23 mouse cellular contexts compared by ENCODE assay signal in the genomic region with DNA sequence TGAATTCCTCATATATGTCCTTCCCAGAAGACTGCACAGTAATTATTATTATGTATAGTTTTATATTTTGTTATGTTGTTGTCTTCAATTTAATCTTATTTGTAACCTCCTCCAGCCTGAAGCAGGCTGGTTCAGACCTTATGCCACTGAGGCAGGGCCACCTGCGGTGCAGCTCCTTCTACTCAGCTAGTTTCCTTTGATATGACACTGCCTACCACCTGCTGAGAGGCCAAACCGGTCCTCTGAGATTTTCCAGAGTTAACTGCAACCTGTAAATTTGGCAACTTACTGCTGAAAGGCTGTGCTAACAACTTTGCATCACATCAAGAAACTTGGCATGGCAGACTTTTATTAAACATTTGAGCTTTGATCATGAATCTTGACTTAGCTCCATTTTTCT.
"Had no signal": no experiment of that assay in that cellular context is flagged by ENCODE, and none has a peak within 500 bp of the region (broad histone marks: within the 10 kb centered on the region; RNA-seq: fewer than 3 reads in every experiment).

No protein-coding gene starts in this region.

- H3K4me3 ChIP-seq: layer of hippocampus, adult 2 months; limb, embryonic 10.5 days; limb, embryonic 13.5 days; liver, embryonic 12.5 days; liver, embryonic 15.5 days; lung, embryonic 15.5 days; midbrain, embryonic 12.5 days; midbrain, embryonic 15.5 days; neural tube, embryonic 12.5 days; neural tube, embryonic 15.5 days; stomach, embryonic 15.5 days had no signal

- H3K36me3 ChIP-seq: limb, embryonic 10.5 days; limb, embryonic 13.5 days; liver, embryonic 12.5 days; liver, embryonic 15.5 days; lung, embryonic 15.5 days; midbrain, embryonic 12.5 days; midbrain, embryonic 15.5 days; neural tube, embryonic 12.5 days; neural tube, embryonic 15.5 days; stomach, embryonic 15.5 days had no signal

- H3K27me3 ChIP-seq: limb, embryonic 13.5 days; liver, embryonic 12.5 days; liver, embryonic 15.5 days; lung, embryonic 15.5 days; midbrain, embryonic 12.5 days; midbrain, embryonic 15.5 days; neural tube, embryonic 12.5 days; neural tube, embryonic 15.5 days; stomach, embryonic 15.5 days had no signal

- H3K27ac ChIP-seq: kidney, postnatal 0 days; layer of hippocampus, adult 2 months; limb, embryonic 10.5 days; limb, embryonic 13.5 days; liver, embryonic 12.5 days; liver, embryonic 15.5 days; lung, embryonic 15.5 days; midbrain, embryonic 12.5 days; midbrain, embryonic 15.5 days; neural tube, embryonic 12.5 days; neural tube, embryonic 15.5 days; stomach, embryonic 15.5 days had no signal

- DNase-seq: kidney, adult 18-20 months; kidney, postnatal 25 days; layer of hippocampus, adult 9-11 months; liver; lung, adult 18-20 months; lung, postnatal 14 days; lung, postnatal 4 days; right cerebral cortex, adult 18-20 months; right cerebral cortex, postnatal 14 days; spleen, adult 18-20 months had no signal

- H3K4me1 ChIP-seq: limb, embryonic 10.5 days; limb, embryonic 13.5 days; liver, embryonic 12.5 days; liver, embryonic 15.5 days; lung, embryonic 15.5 days; midbrain, embryonic 12.5 days; midbrain, embryonic 15.5 days; neural tube, embryonic 12.5 days; neural tube, embryonic 15.5 days; stomach, embryonic 15.5 days had no signal

- H3K9me3 ChIP-seq: limb, embryonic 10.5 days; limb, embryonic 13.5 days; liver, embryonic 12.5 days; liver, embryonic 15.5 days; lung, embryonic 15.5 days; midbrain, embryonic 12.5 days; midbrain, embryonic 15.5 days; neural tube, embryonic 12.5 days; neural tube, embryonic 15.5 days; stomach, embryonic 15.5 days had no signal

- ATAC-seq: intestine, embryonic 16.5 days; liver, embryonic 12.5 days; midbrain, embryonic 15.5 days had no signal
